Mouse (Mus musculus) heart, adult 2 months (tissue): ENCODE data around the gene Arfgap3. TPM values are rescaled to one million over a fixed set of nuclear protein-coding genes. Genes with fewer than 3 reads are reported as not detected.
A peak's percentile ranks its signal among the peaks of the same experiment; 100 is the strongest.

Experiments used
- DNase-seq, 2 experiments: peaks; one replicate each; pipeline ENCODE4 v3.0.0; 2021
- H3K27ac ChIP-seq: fragments of 200-600 bp; 2 replicates; pipeline ENCODE4 v1.8.1; 2022
- H3K27me3 ChIP-seq: fragments of 200-500 bp; 2 replicates; pipeline ENCODE4 v1.6.1; 2012; ENCODE audit warnings: mild to moderate bottlenecking, low read length, inconsistent platforms, mixed read lengths; ENCODE audit not compliant: control insufficient read depth, insufficient read depth
- H3K36me3 ChIP-seq: fragments of 200-500 bp; 2 replicates; pipeline ENCODE4 v1.6.1; 2012; ENCODE audit warnings: low read length, inconsistent platforms; ENCODE audit not compliant: control insufficient read depth, insufficient read depth
- H3K4me1 ChIP-seq: fragments of 200-500 bp; 2 replicates; pipeline ENCODE4 v1.6.1; 2011; ENCODE audit warnings: low read length; ENCODE audit not compliant: control insufficient read depth, insufficient read depth
- H3K4me3 ChIP-seq: fragments of 200-600 bp; 2 replicates; pipeline ENCODE4 v1.8.1; 2022
- H3K79me2 ChIP-seq: fragments of 200-500 bp; replicated peaks from 2 replicates; pipeline ENCODE4 v1.6.1; 2012; ENCODE audit warnings: mild to moderate bottlenecking, inconsistent platforms, low read length, moderate library complexity, mixed read lengths; ENCODE audit not compliant: control insufficient read depth, insufficient read depth
- H3K9ac ChIP-seq: fragments of 200-500 bp; 2 replicates; pipeline ENCODE4 v1.6.1; 2012; ENCODE audit warnings: low read depth, mild to moderate bottlenecking, control low read depth, inconsistent platforms, low read length, mixed read lengths
- CTCF ChIP-seq: fragments of 200-600 bp; IDR thresholded peaks from 2 replicates; pipeline ENCODE4 v1.8.1; 2022; ENCODE audit warnings: antibody characterized with exemption, mild to moderate bottlenecking, moderate library complexity
- EP300 ChIP-seq: fragments of 200-500 bp; IDR thresholded peaks from 2 replicates; pipeline ENCODE4 v1.6.1; 2011; ENCODE audit warnings: low read depth, low read length, control low read depth; ENCODE audit not compliant: insufficient read depth
- POLR2A ChIP-seq: fragments of 200-500 bp; IDR thresholded peaks from 2 replicates; pipeline ENCODE4 v1.6.1; 2011; ENCODE audit warnings: mild to moderate bottlenecking, low read depth, low read length, control low read depth; ENCODE audit not compliant: insufficient read depth
- WGBS: fragments of 180-500 bp; shearing (Covaris S2); methylation state at CpG from one replicate; pipeline ENCODE4 v1.1.7; 2018; 5-methylcytosine and 5-hydroxymethylcytosine counted together
- intact Hi-C: fragments of 180-260 bp; cut with DNase I; formaldehyde crosslinking; loops from one replicate; pipeline ENCODE4 v1.15.1; 2025
- polyA plus RNA-seq: library from polyadenylated mRNA; depleted of rRNA; stranded (reverse); fragments of >200 nt; gene quantifications from 2 replicates; pipeline ENCODE4 v1.2.3, GENCODE M21; 2012
- total RNA-seq, 2 experiments: library from RNA; stranded (reverse); gene quantifications; 2 replicates each; pipeline ENCODE4 v1.2.3; 2021

Arfgap3 gene
- total and polyA plus RNA-seq, 3 experiments: 9.6 to 12.2 (median 9.8) TPM

DNA sequence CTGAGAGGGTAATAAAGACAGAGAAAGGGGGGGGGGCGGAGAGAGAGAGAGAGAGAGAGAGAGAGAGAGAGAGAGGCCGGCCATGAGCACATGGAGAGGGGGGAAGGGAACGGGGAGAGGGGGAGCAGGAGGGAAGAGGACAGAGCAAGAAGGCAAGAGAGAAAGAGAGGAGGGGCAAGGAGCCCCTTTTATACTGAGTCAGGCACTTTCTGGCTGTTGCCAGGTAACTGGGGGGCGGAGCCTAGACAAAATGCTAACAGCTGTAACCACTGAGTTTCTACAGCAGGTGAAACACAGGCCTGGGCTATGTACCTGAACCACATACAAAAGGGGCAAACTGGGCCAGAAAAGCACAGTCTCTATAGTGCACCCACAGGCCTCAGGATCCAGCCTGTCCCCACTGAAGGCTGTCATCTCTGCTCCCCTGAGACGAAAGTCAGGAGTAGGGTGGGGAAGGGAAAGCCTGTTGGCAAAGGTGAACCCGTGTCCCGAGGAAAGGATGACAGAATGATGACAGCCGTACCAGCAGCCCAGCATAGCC, 53.2 kb downstream of the Arfgap3 start:
- Histone ChIP-seq H3K4me1 (peaks cover 23% of the 10 kb centered on the region), H3K36me3 (no peaks in the 10 kb centered on the region), H3K79me2 (no peaks in the 10 kb centered on the region), H3K4me3 (no peak overlapping the region), H3K27ac (no peak overlapping the region), H3K27me3 (no peaks in the 10 kb centered on the region), H3K9ac (no peak overlapping the region)
- TF ChIP-seq EP300 (no peak), POLR2A (no peak), CTCF (no peak)
- intact Hi-C loops: loop anchor here (5.0 kb wide), 2 partner anchors 45 to 85 kb away; partner anchors contain the start of gene A4galt
- WGBS: 85% methylated on average over 7 of the region's 8 CpGs
- no peak for DNase-seq

DNA sequence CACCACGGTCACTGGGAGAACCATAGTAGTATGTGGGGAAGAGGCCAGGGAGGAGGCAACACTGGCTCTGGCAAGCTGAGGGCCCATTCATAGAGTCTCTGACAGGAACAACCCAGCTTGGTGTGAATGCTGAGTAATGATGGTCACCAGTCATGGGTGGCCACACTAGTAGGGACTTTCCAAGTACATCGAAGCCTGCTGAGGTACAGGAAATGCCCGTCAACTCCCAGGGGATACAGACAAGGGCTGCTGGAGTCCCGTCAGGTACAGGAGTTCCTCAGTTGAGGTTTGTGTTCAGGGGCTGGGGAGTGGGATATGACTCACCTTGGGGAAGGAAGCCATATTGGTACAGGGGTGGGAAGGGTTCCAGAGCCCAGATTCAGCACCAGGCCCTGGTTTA, 54.0 kb downstream of the Arfgap3 start:
- TF ChIP-seq POLR2A (no peak), EP300 (no peak), CTCF (no peak)
- intact Hi-C loops: loop anchor here (5.0 kb wide), 2 partner anchors 44 to 84 kb away; partner anchors contain the start of gene A4galt
- 59% methylated on average over 4 of the region's 4 CpGs for WGBS
- no peak for DNase-seq
- Histone ChIP-seq H3K4me3 (no peak overlapping the region), H3K9ac (no peak overlapping the region), H3K36me3 (no peaks in the 10 kb centered on the region), H3K27ac (no peak overlapping the region; the same call in 1 of the 2 replicates), H3K4me1 (peaks cover 22% of the 10 kb centered on the region), H3K79me2 (no peaks in the 10 kb centered on the region), H3K27me3 (no peaks in the 10 kb centered on the region)

DNA sequence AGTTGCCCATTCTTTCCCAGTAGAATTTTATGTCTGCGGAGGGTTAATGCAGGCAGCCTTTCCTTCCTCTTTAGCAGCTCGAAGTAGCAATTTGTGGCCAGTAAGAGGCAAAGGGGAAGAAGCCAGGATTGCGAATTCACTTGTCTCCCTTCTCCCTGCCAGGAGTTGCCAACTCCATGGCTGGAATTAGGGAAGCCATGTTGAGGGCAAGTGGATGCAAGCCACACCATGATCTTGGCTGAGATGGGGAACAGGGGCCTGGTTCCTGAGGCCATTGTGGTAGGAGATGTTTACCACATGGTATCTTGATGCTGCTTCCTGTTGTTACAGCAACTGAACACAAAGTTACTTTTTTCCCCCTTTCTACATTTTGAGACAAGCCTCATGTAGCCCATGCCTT, 55.1 kb downstream of the Arfgap3 start:
- H3K27me3 ChIP-seq: no peaks in the 10 kb centered on the region
- WGBS: 60% methylated on average over 3 of the region's 3 CpGs
- no peak for DNase-seq
- TF ChIP-seq CTCF (no peak), EP300 (no peak), POLR2A (no peak)
- no peak overlapping the region for H3K9ac ChIP-seq
- no peak overlapping the region for H3K4me3 ChIP-seq
- peaks cover 18% of the 10 kb centered on the region for H3K4me1 ChIP-seq
- no peaks in the 10 kb centered on the region for H3K36me3 ChIP-seq
- intact Hi-C loops: loop anchor here (5.0 kb wide), 2 partner anchors 43 to 83 kb away; partner anchors contain the start of gene A4galt
- H3K79me2 ChIP-seq: no peaks in the 10 kb centered on the region
- peak overlapping the region; percentile 40; the same call in 1 of the 2 replicates for H3K27ac ChIP-seq

DNA sequence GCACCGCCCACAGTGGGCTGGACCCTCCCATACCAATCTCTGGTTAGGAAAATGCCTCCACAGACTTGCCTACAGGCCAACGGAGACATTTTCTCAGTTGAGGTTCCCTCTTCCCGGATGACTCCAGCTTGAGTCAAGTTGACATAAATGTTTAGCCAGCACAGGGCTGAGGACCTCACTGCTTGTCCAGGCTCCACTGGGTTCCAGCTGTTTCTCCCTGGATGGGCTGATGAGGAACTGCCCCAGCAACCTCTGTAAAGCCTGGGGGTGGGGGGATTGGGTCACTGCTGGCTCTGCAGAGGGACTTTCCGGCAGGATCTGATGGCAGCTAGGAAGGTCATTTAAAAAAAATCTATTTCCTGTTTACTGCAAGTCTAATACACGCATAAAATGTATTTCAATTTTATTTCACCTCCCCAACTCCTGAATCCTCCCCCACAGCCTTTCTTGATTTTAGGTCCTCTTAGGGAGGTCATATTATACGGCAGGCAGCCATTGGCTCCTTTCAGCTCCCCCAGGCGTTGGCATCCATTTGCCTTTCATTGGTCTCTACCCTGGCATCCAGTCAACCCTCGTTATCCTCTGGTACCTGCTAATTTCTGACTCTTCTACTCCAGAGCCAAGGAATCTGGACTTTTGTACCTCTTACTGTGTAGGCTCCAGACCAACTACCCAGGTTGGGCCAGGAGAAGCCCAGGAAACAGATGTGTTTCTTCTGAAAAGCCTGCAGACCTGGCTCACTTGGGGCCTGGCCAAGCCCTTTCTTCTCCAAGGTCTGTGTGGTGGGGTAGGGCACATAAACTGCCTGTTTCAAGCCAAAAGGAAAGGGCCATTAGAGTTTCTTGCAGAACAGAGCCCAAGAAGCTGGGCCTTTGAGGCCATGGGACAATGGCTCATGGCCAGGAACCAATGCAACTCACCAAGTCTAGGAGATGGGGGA, 56.1 kb downstream of the Arfgap3 start:
- H3K27ac ChIP-seq: peak overlapping the region; percentile 85
- H3K36me3 ChIP-seq: no peaks in the 10 kb centered on the region
- no peaks in the 10 kb centered on the region for H3K27me3 ChIP-seq
- TF ChIP-seq POLR2A (no peak), EP300 (0 out of 2 replicates have a peak, but pooled peaks have one; percentile 11), CTCF (no peak)
- H3K9ac ChIP-seq: no peak overlapping the region
- H3K4me1 ChIP-seq: peaks cover 18% of the 10 kb centered on the region
- intact Hi-C loops: loop anchor here (2.0 kb wide), 1 partner anchor 25 kb away; no protein-coding TSS in a partner anchor
- no peaks in the 10 kb centered on the region for H3K79me2 ChIP-seq
- no peak overlapping the region for H3K4me3 ChIP-seq
- 52% methylated on average over 8 of the region's 8 CpGs for WGBS
- DNase-seq: peak; percentile 57 to 58

DNA sequence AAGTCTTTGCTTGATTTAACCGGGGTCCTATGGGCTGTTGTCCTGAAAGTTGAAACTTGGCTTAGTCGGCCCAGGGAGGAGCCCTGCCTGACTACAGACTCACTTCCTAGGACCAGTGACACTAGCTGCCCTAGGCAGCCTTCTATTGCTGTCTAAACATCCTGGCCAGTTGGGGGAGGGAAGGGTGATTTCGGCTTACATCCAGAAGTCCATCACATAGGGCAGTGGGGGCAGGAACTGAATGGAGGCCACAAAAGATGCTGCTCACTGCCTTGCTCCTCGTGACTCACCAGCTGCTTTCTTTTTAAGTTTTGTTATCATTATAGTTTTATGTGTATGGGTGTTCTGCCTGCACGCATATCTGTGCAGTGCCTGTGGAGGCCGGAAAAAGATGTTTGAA, 56.9 kb downstream of the Arfgap3 start:
- H3K4me1 ChIP-seq: peaks cover 18% of the 10 kb centered on the region
- no peaks in the 10 kb centered on the region for H3K27me3 ChIP-seq
- intact Hi-C loops: loop anchor here (2.0 kb wide), 1 partner anchor 24 kb away; no protein-coding TSS in a partner anchor
- peak overlapping the region; percentile 85 for H3K27ac ChIP-seq
- H3K9ac ChIP-seq: no peak overlapping the region
- H3K79me2 ChIP-seq: no peaks in the 10 kb centered on the region
- 39% methylated on average over 6 of the region's 6 CpGs for WGBS
- no peaks in the 10 kb centered on the region for H3K36me3 ChIP-seq
- DNase-seq: peak; percentile 46 to 63
- no peak overlapping the region for H3K4me3 ChIP-seq
- TF ChIP-seq POLR2A (no peak), EP300 (peak; percentile 55; the same call in 1 of the 2 replicates), CTCF (no peak)
